In genomic region chr4:86450468-86450867, GRCm38 (mm10) we compare ENCODE assay signal across 17 mouse cellular contexts.
A peak's percentile ranks its signal among the peaks of the same experiment; 100 is the strongest.
DNase-seq lines count a peak whose midpoint lies in the region.
"Had no signal": no experiment of that assay in that cellular context is flagged by ENCODE, and none has a peak within 500 bp of the region (broad histone marks: within the 10 kb centered on the region; RNA-seq: fewer than 3 reads in every experiment).

No protein-coding gene starts in this region.

- peak; percentile 19 to 38 for DNase-seq in frontal cortex, postnatal 36 days (ENCODE audit: low spot score in 2 of 2)
- no peak for DNase-seq in frontal cortex, postnatal 10 days (ENCODE audit: low spot score in 2 of 2)
- peak; percentile 42 for DNase-seq in right cerebral cortex, adult 18-20 months
- DNase-seq in right cerebral cortex, postnatal 10 days (ENCODE audit: low spot score in 2 of 2): no peak
- DNase-seq in telencephalon, adult 2 months (ENCODE audit: low read depth, low spot score): peak; percentile 51
- no peak for DNase-seq in lung, postnatal 25 days (ENCODE audit: low spot score)
- DNase-seq: adrenal gland, adult 2 months; adrenal gland, postnatal 14 days; cerebellum, adult 11-12 months; cerebellum, adult 8-10 months; cerebellum, postnatal 10 days; cerebellum, postnatal 36 days; embryo, embryonic 11 days; gastrocnemius, postnatal 25 days; heart, adult 18-20 months; heart, postnatal 10 days; heart, postnatal 36 days had no signal

Comparison
In these comparisons a context has a peak if more than half of its experiments do, and no peak if none do; other contexts are left out.
1. DNase-seq: peak in frontal cortex, postnatal 36 days (2 of 2), right cerebral cortex, adult 18-20 months (single experiment) and telencephalon, adult 2 months (single experiment); none in frontal cortex, postnatal 10 days (0 of 2), right cerebral cortex, postnatal 10 days (0 of 2) and lung, postnatal 25 days (single experiment).